9 mouse cellular contexts compared by ENCODE assay signal in the genomic region with DNA sequence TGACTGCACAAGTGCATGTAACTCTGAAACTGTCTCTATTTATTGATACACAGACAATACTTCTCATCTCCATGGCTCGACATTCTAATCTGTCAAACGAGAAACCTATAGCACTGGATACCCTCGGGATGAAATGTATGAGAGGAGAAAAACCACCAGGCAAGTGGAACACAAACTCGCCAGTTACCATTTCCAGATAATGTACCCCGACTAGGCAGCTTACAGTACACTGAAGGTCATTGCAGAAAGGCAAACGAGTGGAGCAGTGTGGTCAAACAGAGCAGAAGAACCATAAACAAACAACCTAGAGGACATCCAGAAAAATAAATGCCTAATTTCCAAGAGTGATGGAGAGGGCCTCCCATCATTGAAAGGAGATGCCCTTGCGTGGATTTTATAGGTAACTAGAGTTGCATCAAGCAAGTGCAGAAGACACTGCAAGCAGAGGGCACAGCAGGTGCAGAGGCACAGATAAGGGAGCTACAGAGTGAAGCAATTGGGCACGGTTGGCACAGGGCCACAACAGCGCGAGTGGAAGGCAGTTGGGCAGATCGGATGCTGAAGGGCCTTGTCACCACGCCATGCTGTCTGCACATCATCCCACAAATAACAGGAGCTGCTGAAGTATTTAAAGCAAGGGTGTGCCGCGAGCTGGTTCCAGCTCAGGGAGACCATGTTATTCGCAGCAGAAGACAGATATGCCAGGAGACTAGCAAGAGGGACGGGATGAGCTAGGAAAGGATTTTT.
A peak's percentile ranks its signal among the peaks of the same experiment; 100 is the strongest.
DNase-seq lines count a peak whose midpoint lies in the region; ATAC-seq and TF ChIP-seq lines count a peak whose summit lies in the region.
"Had no signal": no experiment of that assay in that cellular context is flagged by ENCODE, and none has a peak within 500 bp of the region (broad histone marks: within the 10 kb centered on the region; RNA-seq: fewer than 3 reads in every experiment).

No protein-coding gene starts in this region.

- no peak for DNase-seq in hindbrain, embryonic 11.5 days (ENCODE audit: low spot score)
- DNase-seq in adrenal gland, adult 2 months = peak; percentile 39
- DNase-seq in forebrain, postnatal 0 days = peak; percentile 44
- peak; percentile 6 to 43 for DNase-seq in heart, postnatal 36 days
- DNase-seq in embryo, embryonic 10 days (ENCODE audit: low spot score) = no peak
- no peak for DNase-seq in embryo, embryonic 10.5 days (ENCODE audit: low spot score)

- 65% methylated on average over 16 of the region's 16 CpGs for WGBS in hindbrain, embryonic 16.5 days
- 88% methylated on average over 16 of the region's 16 CpGs for WGBS in hindbrain, embryonic 11.5 days
- 58% methylated on average over 16 of the region's 16 CpGs for WGBS in forebrain, postnatal 0 days

- H3K9ac ChIP-seq in hindbrain, embryonic 16.5 days (ENCODE audit: low read depth, low read length) = no peak overlapping the region
- H3K9ac ChIP-seq in hindbrain, embryonic 11.5 days (ENCODE audit: low read depth, low read length) = no peak overlapping the region
- no peak overlapping the region for H3K9ac ChIP-seq in forebrain, postnatal 0 days
- H3K9ac ChIP-seq: midbrain, embryonic 12.5 days had no signal

- ATAC-seq in hindbrain, embryonic 16.5 days = peak; percentile 80
- ATAC-seq in hindbrain, embryonic 11.5 days (ENCODE audit: low FRiP score) = no peak
- ATAC-seq in forebrain, postnatal 0 days = peak; percentile 51
- peak; percentile 96 for ATAC-seq in megakaryocyte-erythroid progenitor cell, adult 5-6 weeks (replicated peaks; ENCODE audit: low FRiP score, low TSS enrichment, poor library complexity, severe bottlenecking)

- no peak overlapping the region for H3K4me2 ChIP-seq in hindbrain, embryonic 16.5 days (ENCODE audit: low read length)
- H3K4me2 ChIP-seq in hindbrain, embryonic 11.5 days (replicated peaks; ENCODE audit: low read depth, low read length) = no peak overlapping the region
- no peak overlapping the region for H3K4me2 ChIP-seq in forebrain, postnatal 0 days (ENCODE audit: low read depth)
- H3K4me2 ChIP-seq: midbrain, embryonic 12.5 days had no signal

- H3K27ac ChIP-seq in hindbrain, embryonic 16.5 days (ENCODE audit: low read depth, low read length) = no peak overlapping the region
- H3K27ac ChIP-seq in hindbrain, embryonic 11.5 days (ENCODE audit: low read depth, low read length) = no peak overlapping the region
- H3K27ac ChIP-seq in forebrain, postnatal 0 days (ENCODE audit: low read depth, low read length) = no peak overlapping the region
- H3K27ac ChIP-seq: midbrain, embryonic 12.5 days had no signal

- H3K9me3 ChIP-seq in hindbrain, embryonic 16.5 days (ENCODE audit: control insufficient read depth, low read length) = no peaks in the 10 kb centered on the region
- H3K9me3 ChIP-seq in hindbrain, embryonic 11.5 days (ENCODE audit: control insufficient read depth, low read length) = no peaks in the 10 kb centered on the region
- no peaks in the 10 kb centered on the region for H3K9me3 ChIP-seq in forebrain, postnatal 0 days (ENCODE audit: low read length)
- H3K9me3 ChIP-seq: midbrain, embryonic 12.5 days had no signal

- no peak for TF ChIP-seq CTCF in forebrain, postnatal 0 days (IDR thresholded peaks at IDR 0.05; ENCODE audit: low read depth)

- no peaks in the 10 kb centered on the region for H3K27me3 ChIP-seq in hindbrain, embryonic 16.5 days (replicated peaks; ENCODE audit: control insufficient read depth, insufficient read depth, low read length)
- no peaks in the 10 kb centered on the region for H3K27me3 ChIP-seq in hindbrain, embryonic 11.5 days (ENCODE audit: control insufficient read depth, insufficient read depth, low read length)
- H3K27me3 ChIP-seq in forebrain, postnatal 0 days (ENCODE audit: insufficient read depth, low read length) = no peaks in the 10 kb centered on the region

- H3K4me1 ChIP-seq in hindbrain, embryonic 16.5 days (ENCODE audit: control insufficient read depth, insufficient read depth, low read depth, low read length) = 0 out of 2 replicates have a peak, but pooled peaks cover 5% of the 10 kb centered on the region
- H3K4me1 ChIP-seq in hindbrain, embryonic 11.5 days (replicated peaks; ENCODE audit: control insufficient read depth, insufficient read depth, low read length) = no peaks in the 10 kb centered on the region
- no peaks in the 10 kb centered on the region for H3K4me1 ChIP-seq in forebrain, postnatal 0 days (ENCODE audit: insufficient read depth)

- intact Hi-C loops in heart, postnatal 36 days (cut with DNase I) = no loop called here

- no peaks in the 10 kb centered on the region for H3K36me3 ChIP-seq in hindbrain, embryonic 16.5 days (ENCODE audit: control insufficient read depth, insufficient read depth, low read length)
- H3K36me3 ChIP-seq in hindbrain, embryonic 11.5 days (ENCODE audit: control insufficient read depth, insufficient read depth, low read length) = no peaks in the 10 kb centered on the region
- H3K36me3 ChIP-seq in forebrain, postnatal 0 days (ENCODE audit: insufficient read depth) = no peaks in the 10 kb centered on the region
- H3K36me3 ChIP-seq: midbrain, embryonic 12.5 days had no signal

- H3K4me3 ChIP-seq in hindbrain, embryonic 16.5 days (ENCODE audit: low read length) = no peak overlapping the region
- no peak overlapping the region for H3K4me3 ChIP-seq in hindbrain, embryonic 11.5 days (ENCODE audit: low read depth, low read length)
- no peak overlapping the region for H3K4me3 ChIP-seq in forebrain, postnatal 0 days (ENCODE audit: low read depth, low read length)
- H3K4me3 ChIP-seq: midbrain, embryonic 12.5 days had no signal

Comparison
In these comparisons a context has a peak if more than half of its experiments do, and no peak if none do; other contexts are left out.
1. DNase-seq: peak in adrenal gland, adult 2 months (single experiment), forebrain, postnatal 0 days (single experiment) and heart, postnatal 36 days (2 of 2); none in hindbrain, embryonic 11.5 days (single experiment), embryo, embryonic 10 days (single experiment) and embryo, embryonic 10.5 days (single experiment).